Mouse (Mus musculus) thymus, postnatal 36 days (tissue): ENCODE results near the gene Gm48552.
A peak's percentile ranks its signal among the peaks of the same experiment; 100 is the strongest.

ENCODE experiments used
- DNase-seq, 2 experiments: peaks; one replicate each; pipeline ENCODE4 v3.0.0; 2022; ENCODE audit warnings: mixed read lengths in 2 of 2

The Gm48552 gene

DNA sequence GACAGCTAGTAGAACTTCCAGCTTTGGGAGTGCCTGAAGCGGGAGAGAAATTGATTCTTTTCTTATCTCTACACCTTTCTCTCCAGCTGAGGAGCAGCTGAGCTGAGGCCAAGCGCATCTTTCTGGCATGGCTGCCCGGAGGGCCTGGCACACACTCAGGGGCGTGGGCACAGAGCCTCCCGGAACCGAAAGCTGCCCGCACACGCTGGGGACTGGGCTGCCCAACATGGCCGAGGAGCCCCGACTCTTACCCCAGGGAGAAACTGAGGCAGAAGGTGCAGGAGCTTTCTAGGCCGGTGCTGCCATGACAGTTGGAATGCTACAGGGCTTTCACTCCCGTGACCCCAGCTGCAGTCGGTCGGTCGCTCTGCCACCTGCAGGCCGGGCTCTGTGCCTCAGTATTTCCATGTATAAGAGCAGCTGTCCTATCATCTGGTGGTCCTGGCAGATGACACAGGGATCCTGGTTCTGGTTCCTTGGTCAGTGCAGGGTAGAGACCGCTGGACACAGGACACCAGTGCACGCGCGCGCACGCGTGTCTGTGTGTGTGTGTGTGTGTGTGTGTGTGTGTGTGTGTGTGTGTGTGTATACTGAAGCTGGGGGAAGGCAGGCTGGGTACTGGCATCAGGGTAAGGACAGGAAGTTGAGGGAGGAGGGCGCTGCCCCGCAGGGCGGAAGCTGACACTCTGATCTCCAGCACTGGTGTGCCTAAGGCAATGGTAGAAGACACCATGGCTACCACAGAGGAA, 44.9 kb downstream of the Gm48552 start:
- peak; percentile 63 to 78 for DNase-seq

DNA sequence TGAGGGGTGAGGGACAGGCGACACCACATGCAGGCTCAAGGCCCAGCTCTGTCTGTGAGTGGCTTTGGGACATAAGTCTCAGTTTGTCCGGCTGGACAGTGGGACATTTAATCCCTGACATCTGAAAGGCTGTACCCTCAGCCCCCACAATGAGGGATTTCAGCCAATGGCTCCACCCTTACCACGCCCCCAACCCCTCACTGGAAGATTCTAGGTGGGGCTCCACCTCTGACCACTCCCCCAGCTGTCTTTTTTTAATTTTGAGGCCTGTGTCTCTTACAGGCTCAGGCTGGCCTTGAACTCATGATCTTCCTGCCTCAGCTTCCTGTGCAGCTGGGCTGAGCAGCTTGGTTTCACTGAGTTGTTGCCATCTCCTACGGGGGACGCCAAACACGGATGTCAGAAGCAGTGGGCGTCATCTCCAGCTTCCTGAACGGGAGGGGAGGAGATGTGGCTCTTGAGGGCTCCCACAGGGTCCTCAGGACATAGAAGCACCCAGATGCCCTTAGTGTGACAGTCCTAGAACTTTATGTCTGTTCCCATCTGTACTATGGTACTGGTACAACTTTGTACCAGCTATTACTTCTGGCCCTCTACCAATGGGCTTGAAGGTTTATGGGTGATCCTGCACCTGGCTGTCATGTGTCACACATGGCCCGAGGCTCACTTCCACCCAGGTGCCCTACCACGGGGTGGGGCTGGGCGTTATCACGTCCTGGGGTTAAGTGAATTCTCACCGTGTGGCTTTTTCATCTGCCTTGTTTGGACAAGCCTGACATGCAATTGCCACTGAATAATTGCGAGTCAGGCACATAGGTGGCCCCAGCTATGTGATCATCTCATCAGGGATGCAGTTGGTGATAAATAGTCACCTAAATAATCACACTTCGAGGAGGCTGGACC, 45.8 kb downstream of the Gm48552 start:
- peak; percentile 31 to 52 for DNase-seq

DNA sequence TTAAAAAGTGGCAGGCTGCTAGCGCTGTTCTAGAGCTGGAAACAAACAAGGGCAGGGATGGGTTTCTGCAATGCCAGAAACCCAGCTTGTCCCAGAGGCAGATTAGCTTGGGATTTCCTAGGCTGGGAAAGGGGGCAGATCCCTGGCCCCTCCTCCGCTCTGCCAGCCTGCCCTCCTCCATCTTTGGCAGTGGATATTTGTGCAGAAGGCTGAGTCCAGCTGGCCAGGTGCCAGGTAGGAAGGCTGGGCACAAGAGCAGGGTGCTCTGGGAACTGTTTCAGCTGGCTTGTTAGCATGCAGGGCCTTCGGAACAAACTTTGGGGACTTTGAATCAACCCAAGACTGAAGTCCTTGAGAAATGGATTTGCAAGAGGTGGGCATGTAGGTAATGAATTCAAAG, 46.6 kb downstream of the Gm48552 start:
- no peak for DNase-seq
